Mouse (Mus musculus) megakaryocyte-erythroid progenitor cell, adult 5-6 weeks (primary cell): ENCODE results near the gene Pigv. TPM values are rescaled to one million over a fixed set of nuclear protein-coding genes. Genes with fewer than 3 reads are reported as not detected.
"Not testable (repeated sequence)": the region's sequence is repeated elsewhere in the genome, so short reads cannot be mapped to it uniquely, and the experiment has no call there.

Experiments
- ATAC-seq: replicated peaks from 2 replicates; pipeline ENCODE4 v1.8.0; 2016; ENCODE audit warnings: mild to moderate bottlenecking, inconsistent platforms; ENCODE audit not compliant: severe bottlenecking, poor library complexity, low FRiP score, low TSS enrichment
- total RNA-seq, 2 experiments: library from RNA; stranded (forward) in 1 of 2; stranded (reverse) in 1 of 2; fragments of 200-1000, 215-1000 nt in 1 of 2; fragments of >200 nt in 1 of 2; fragmentation: Nextera tagmentation in 1 of 2; gene quantifications; 2 replicates each; pipeline ENCODE4 v1.2.3; 2014 to 2017

The Pigv gene
- total RNA-seq, 2 experiments from 2014 or later, result 2.3 to 10.1 TPM

DNA sequence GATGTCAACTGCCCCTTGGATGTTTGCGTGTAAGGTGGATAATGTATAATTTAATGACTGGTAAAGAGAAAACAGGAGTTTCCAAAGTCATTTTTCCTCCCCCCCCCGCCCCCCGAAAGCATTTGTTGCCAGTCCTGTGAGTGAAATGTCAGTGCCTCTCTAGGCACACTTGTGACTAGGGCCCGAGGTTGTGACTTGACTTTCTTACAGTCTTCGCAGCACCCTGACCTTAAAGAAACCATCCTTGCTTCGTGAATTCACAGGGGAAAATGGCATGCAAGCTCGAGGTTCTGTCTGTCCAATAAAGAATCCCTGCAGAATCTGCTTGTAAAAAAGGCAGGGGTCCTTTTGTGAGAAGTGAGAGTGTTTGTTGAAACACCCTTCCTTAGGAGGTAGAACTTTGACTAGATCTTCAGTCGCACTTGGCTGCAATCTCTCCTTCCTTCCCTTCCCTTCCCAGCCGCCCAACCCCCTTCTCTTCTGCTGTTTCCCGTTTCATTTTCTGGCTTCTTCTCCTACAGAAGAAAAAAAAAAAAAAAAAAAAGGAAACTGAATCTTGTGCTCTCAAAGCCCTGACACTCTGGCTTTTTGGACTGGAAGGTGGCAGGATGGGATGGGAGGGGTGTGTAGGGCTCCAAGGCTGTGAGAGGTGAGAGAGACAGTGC is 1.4 kb upstream of the Pigv start:
- ATAC-seq, result 0 out of 2 replicates have a peak, but pooled peaks have one; percentile 1

DNA sequence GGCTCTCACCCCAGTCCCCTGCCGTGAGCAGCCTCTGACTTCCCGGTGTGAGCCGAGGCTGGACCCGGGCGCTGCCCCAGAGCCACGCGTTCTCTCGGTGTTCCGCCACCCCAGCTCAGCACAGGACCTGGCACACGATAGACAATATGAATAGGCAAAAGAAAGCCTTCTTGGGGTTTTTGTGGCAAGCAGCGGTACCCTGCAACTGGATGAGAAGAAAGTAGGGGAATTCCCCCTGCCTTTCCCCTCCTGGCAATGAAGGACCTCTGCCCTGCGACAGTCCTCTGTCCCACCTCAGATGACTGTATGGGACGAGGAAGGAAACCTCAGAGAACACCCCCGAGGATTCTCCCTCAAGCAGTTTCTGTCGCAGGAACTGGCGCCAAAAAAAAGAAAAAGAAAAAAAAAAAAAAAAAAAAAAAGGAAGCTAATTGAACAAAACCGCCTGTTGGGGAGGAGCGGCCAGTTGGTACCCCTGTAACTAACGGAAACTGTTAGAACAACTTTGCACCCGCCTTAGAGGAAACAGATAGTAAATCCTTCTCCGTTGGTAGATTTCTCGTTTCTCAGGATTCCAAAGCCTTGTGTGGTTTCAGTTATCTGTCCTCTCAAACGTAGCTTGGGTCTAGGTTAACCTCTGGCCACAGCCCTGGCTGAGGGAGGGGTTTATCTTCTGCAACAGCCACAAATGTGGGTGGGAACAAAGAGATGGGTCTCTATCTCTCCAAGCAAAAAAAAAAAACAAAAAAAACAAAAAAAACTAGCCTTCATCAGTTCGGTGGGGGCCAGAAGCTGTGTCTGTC is 599 bp upstream of the Pigv start:
- ATAC-seq, result peak; percentile 64

DNA sequence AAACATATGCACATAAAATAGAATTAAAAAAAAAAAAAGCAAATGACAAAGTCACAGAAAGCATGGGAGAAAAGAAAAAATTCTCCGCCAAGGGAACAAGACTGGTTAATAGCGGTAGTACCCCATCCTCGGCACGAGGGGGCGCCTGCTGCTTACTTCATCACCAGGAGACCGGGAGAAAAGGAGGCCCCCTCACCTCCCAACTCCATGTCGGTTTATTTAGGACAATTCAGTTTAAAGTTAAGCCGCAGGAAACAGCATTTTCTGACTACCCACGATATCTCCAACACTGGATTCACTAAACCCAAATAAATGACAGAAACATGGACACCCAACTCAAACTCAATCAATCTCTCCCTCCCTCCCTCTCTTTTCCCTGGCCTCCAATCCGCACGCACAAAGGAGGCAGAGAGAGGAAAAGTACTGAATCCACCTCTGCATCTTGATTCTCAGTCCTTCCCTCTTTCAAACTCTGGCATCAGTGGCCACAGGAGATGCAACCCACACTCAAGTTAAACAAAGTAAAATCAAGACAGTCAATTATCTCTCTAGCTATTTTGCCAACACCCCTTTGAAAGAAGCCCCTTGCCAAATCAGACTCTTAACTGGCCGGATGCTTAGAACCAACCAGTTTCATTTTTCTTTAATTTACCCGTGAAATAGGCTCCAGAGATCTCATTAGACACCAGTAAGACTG is 1.1 kb downstream of the Pigv start:
- ATAC-seq, result 0 out of 2 replicates have a peak, but pooled peaks have one; percentile 19

DNA sequence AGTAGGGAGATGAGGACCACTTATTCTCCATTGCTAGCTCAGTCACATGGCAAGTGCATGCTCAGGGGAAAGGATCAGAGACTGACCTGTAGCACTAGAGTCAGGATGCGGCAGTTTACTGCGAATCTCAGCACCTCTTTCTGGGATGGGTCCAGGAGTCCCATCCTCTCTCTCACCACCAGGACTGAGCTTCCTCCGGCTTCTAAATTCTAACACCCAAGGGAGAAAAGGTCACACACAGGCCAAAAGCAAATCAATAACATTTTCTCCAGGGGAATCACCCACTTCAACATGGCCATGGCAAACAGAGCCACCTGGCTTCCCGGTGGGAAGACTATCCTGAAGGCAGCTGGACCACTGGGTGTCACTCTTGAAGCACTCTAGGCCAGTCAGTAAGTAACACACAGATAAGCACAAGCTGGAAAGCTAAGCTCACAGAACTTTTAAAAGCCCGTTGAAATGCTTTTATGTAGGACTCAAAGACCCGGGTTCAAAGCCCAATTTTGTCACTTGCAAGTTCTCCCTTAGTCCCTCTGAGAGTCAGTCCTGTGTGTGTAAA is 2.7 kb downstream of the Pigv start:
- no peak for ATAC-seq

DNA sequence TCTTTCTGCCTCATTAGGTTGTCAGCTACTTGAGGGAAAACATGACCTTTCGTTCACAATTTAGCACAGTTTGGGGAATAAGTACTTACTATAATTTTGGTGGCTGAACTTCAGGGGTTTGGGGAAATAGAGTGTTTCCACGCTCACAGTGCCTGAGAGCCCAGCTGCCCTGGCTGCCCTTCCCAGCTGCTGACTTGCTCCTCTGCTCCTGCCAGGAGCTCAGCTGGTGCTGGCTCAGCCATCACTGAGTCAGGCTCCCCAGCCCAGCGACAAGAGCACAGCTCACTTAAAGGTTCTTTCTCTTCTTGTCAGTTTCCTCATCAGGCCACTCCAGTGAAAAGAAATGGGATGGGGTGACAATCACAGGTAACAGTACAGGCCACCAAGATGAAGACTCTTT is 3.9 kb downstream of the Pigv start:
- no peak for ATAC-seq

DNA sequence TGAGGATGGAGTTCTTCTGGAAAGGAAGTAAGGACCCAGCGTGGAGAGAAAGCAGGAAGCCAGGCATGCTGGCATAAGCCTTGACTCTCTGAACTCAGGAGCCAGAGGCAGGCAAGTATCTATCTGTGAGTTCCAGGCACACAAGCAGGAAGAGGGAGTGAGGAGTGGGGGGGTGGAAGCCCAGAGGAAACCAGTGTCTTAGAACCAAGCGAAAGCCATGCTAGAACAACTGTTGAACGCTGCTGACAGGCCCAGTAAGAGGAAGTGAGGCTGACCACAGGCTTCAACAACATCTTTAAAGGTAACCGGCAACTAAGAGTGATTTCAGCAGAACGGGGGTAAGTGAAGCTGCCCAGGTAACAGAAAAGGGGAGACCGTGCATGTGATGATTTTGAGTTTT is 6.2 kb downstream of the Pigv start:
- no peak for ATAC-seq

DNA sequence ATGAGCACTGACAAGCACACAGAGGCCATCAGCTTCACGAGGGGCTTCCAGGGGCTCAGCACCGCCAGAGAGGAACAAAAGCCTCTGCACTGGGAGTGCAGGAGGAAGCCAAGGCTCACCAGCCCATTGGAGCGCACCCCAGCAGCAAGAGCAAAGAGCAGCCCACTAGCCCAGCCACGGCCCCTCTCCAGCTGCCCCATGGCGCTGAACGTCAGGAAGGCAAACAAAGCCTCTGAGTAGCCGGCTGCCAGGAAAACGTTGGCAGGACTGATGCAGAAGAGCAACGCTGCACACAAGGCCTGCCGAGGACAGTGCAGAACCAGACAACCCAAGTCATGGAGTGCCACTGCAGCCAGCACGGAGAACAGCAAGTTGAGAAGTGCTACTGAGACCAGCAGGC is 7.3 kb downstream of the Pigv start:
- no peak for ATAC-seq

DNA sequence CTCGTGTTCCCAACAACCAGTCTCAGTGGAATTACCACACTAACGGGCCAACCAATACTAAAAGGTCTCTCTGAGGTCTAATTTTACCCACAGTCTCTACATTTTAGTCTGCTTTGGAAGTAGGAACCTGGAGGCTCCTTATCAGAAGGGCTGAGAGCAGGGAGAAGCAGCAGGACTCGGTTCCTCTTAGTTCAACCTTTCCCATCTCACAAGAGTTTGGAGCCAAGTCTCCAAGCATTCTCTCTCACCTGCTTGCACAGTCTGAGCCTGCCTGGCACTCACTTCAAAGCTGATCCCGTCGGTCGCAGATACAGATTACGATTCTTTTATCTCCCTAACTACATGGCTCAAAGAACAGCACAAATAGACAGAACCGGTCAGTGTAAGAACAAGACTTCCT is 9.5 kb downstream of the Pigv start:
- no peak for ATAC-seq

DNA sequence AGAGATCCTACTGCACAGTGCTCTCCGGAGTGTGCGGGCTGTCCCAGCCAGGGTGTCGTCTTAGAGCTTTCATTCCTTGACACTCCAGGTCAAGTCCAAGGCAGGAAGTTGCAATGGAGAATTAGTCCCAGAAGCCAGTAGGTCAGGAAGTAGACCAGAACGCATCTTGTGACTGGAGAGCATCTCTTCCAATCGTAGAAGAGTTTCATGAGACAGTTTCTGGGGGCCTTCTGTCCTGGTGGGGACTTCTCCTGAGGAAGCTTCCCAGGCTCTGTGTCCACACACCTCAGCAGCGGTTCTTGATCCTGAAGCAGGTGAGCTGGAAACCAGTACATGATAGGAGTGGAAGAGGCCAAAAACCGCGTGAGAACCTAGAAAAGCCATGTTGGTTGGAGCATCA is 10.0 kb downstream of the Pigv start:
- ATAC-seq, result no peak

DNA sequence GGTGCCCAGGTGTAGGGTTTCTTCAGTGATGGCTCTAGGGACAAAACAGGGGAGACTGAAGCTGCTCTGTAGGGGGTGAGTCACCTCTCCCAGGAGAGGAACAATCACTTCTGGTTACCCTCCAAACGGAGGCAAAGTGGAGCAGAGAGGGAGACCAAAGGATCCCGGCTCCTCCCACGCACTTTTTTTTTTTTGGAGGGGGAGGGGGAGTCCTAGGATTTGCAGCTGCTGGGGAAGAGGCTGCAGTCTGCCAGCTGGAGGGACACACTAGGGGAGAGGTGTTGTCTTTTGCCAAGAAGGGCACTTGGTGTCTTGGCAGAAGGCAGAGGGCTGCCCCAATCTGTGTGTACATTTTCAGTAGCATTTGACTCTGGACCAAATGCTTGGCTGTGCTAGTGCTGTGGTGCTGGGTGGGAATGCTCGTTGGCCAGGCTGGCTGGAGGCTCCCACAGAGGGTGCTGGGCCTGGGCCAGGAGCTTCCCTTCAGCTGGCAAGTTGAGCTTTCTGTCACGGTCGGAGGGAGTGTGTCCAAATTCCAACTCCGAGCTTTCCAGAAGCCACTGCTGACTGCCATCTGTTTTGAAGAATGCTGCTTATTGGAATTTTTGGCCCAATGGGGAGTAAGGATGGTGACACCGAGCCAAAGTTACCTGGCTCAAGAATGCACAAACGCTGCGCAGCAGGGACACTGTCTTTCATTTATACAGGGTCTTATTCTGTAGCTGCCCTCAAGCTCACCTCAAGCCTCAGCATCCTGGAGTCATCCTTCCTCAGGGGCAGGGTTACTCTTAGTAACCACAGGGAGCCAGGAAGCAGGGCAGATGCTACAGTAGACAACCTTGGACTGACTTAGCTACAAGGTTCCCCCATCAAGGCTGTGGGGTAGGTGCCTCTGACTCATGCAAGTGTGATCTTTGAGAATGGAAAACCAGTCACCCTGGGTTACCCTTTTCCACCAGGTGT is 12.0 kb downstream of the Pigv start:
- ATAC-seq, result peak; percentile 47; the same call in 1 of the 2 replicates

DNA sequence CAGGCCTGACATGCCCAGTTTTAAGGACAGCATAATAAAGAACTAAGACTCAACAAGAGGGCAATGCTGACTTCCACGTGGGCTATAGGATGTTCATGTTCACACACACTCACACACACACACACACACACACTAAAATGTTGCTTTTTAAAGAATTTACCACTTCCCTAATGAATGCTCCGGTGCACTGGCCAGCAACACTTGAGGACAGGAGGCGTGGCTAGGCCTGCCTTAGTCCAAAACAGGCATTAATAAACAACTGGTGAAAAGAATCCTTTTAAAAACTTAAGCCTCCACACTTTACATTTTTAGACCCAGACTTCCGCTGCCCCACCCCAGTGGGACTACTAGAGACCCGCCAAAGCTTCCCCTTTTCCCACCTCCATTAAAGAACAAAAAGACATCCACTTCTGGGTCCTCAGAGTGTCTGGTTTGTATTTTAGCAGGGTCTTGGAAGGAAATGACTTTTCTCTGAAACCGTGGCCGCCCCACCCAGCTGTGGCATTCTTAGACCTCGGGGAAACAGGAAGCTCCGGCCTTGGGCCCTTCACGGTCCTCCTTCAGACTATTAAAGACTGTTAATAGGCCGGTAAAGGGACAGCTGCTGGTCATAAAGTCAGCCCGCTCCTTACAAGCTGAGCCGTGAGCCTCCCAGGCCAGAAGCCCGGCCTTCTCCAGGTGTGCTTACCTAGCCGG is 12.8 kb downstream of the Pigv start:
- no peak for ATAC-seq

DNA sequence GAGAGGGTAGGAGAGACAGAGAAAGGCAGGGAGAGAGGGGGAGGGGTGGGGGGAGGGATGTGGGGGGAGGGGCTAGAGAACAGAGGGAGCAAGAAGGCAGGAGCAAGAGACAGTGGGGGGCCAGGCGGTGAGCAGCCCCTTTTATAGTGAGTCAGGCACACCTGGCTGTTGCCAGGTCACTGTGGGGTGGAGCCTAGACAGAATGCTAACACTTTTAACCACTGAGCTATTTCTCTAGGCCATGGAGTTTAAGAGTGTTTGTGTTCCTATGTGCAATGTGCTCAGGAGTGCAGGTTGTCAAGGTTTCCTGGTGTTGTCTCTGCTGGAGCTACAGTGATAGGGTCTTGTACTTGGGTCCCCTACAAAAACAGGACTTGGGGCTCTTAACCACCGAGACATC is 13.7 kb downstream of the Pigv start:
- no peak for ATAC-seq

DNA sequence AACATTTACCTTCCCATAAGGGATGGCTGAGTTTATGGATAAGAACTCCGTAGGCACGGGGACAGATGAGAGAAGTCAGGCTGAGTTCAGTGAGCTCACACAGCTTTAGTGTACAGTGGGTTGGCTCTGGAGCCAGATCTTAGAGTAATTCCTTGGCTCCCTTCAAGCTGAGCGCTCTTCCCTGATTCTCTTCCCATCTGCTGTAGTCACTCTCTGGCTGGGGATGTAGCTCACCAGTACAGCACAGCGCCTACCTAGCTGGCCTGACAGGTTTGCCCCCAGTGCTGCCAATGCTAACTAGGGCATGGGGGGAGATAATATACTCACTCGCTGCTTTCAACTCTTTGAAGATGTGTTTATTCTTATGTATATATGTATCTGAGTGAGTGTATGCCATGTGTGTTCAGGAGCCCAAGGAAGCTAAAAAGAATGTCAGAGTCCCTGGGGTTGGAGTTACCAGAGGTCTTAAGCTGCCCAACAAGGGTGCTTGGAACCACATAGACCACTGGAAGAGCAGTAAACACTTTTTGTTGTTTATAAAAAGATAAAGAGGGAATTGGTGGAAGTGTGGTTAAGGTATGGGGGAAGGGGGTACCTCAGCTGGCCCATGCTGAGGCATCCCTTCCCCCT is 14.5 kb downstream of the Pigv start:
- no peak for ATAC-seq

DNA sequence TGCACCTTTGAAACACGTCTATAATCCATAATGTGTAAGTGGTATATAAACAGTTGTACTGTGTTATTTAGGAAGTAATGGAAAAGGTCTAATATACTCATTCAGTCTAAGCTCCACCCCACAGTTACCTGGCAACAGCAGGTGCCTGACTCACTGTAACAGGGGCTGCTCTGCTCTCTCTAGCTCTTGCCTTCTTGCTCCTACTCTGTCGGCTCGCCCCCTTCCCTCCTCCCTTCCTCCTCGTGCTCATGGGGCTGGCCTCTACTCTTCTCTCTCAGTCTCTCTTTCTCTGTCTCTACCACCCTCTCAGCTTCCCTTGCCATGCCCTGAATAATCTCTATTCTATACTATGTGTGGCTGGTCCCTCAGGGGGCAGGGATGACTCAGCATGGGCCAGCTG is 15.4 kb downstream of the Pigv start:
- no peak for ATAC-seq

DNA sequence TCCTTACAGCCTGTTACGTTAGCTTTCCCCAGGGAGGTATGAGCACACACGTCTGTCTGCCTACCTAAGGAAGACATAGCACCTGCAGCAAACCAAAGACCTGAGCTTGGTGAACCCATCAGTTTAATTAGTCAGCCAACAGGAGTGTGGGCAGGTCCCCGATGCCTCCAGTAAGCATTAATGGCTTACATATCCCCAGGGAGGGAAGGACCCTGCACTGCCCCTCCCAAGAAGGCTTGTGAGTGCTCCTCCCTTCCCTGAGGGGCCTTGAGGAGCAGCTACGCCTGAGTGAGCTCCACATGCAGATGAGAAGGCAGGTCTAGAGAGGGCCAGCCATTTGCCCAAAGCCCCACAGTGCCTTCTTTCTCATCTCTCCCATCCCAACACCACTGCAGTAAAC is 16.2 kb downstream of the Pigv start:
- ATAC-seq, result no peak

DNA sequence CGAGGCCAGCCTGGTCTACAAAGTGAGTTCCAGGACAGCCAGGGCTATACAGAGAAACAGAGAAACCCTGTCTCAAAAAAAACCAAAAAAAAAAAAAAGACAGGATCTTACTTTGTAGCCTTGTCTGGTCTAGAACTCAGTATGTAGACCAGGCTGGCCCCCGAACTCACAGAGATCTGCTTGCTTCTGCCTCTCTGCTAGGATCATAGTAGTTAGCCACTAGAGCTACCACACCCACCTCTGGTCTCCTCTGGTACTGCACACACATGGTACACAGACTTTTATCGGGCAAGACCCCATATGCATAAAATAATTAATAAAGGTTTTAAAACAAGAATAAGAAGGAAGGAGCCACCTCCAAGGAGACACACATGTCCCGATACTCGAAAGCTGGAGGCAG is 18.4 kb downstream of the Pigv start:
- ATAC-seq, result not testable (repeated sequence)

DNA sequence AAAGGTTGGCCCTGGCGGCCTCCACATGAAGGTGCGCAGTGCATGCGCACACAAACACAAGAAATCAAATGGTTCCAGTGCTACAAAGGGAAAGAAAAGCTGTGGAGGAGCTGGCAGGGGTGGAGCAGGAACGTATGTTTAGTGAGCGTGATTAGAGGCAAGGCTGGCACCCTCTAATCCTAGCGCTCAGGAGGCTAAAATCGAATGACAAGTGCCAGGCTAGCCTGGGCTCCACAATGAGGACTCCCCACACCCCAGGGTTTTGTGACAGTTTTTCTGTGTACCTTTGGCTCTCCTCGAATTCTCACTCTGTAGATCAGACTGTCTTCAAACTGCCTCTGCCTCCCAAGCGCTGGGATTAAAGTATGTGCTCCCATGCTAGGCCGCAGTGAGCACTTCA is 19.7 kb downstream of the Pigv start:
- no peak for ATAC-seq

DNA sequence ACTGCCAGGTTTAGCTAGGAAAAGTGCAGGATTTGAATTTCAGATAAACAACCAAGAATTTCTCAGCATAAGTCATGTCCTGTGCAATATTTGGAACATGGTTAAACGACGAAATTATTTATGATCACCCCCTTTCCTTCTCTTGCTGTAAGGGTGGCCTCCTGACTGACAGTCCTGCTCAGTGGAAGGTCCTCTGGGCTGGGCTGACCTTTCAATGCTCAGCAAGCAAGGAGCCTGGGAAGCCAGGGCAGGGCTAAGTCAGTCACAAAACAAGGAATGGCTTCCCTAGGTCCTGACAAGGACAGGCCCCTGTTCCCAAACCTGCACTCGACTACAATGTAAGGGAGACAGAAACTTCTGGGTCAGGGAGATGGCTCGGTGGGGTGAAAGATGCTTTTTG is 20.5 kb downstream of the Pigv start:
- no peak for ATAC-seq
